Mouse (Mus musculus) cerebellum, adult 9-11 months (tissue): ENCODE results near the gene Spata31d1d.

Experiments used
- DNase-seq: peaks from one replicate; pipeline ENCODE4 v3.0.0; 2022

The Spata31d1d gene

GRCm38 (mm10) chr13:59676316-59677229, 55.0 kb downstream of the Spata31d1d start:
- no peak for DNase-seq
